Mouse (Mus musculus) embryonic facial prominence, embryonic 13.5 days (tissue): ENCODE data around the gene Mrpl2. TPM values are rescaled to one million over a fixed set of nuclear protein-coding genes. Genes with fewer than 3 reads are reported as not detected.

Source experiments
- ATAC-seq: fragments of 200-750 bp; cut with Nextera tagmentation; 2 replicates; pipeline ENCODE4 v1.8.0; 2017; ENCODE audit warnings: low read depth; ENCODE audit not compliant: insufficient number of reproducible peaks, insufficient read depth, low FRiP score, low TSS enrichment
- H3K27ac ChIP-seq: fragments of 300-500 bp; sonication (generic); 2 replicates; pipeline ENCODE4 v1.5.1; 2015; ENCODE audit warnings: moderate library complexity, mild to moderate bottlenecking, inconsistent platforms
- H3K27me3 ChIP-seq: fragments of 300-500 bp; sonication (generic); 2 replicates; pipeline ENCODE4 v1.6.1; 2015; ENCODE audit warnings: mild to moderate bottlenecking, inconsistent platforms
- H3K36me3 ChIP-seq: fragments of 300-500 bp; sonication (generic); 2 replicates; pipeline ENCODE4 v1.6.1; 2015; ENCODE audit warnings: mild to moderate bottlenecking, inconsistent platforms
- H3K4me1 ChIP-seq: fragments of 300-500 bp; sonication (generic); 2 replicates; pipeline ENCODE4 v1.6.1; 2015; ENCODE audit warnings: inconsistent platforms
- H3K4me2 ChIP-seq: fragments of 300-500 bp; sonication (generic); 2 replicates; pipeline ENCODE4 v1.6.1; 2015; ENCODE audit warnings: moderate library complexity, mild to moderate bottlenecking, inconsistent platforms
- H3K4me3 ChIP-seq: fragments of 300-500 bp; sonication (generic); 2 replicates; pipeline ENCODE4 v1.5.1; 2015; ENCODE audit warnings: mild to moderate bottlenecking, inconsistent platforms
- H3K9ac ChIP-seq: fragments of 300-500 bp; sonication (generic); 2 replicates; pipeline ENCODE4 v1.6.1; 2015; ENCODE audit warnings: mild to moderate bottlenecking, inconsistent platforms
- H3K9me3 ChIP-seq: fragments of 300-500 bp; sonication (generic); 2 replicates; pipeline ENCODE4 v1.6.1; 2016; ENCODE audit warnings: inconsistent platforms
- WGBS: fragments of 180-500 bp; shearing (Covaris S2); methylation state at CpG from one replicate; pipeline ENCODE4 v1.1.7; 2015; ENCODE audit warnings: mixed read lengths; 5-methylcytosine and 5-hydroxymethylcytosine counted together
- polyA plus RNA-seq: library from polyadenylated mRNA; unstranded; fragments of >200 nt; fragmentation: Nextera tagmentation; extraction: Ambion mirVana; gene quantifications from 2 replicates; pipeline ENCODE4 v1.2.1, GENCODE M21; 2015

Gene Mrpl2
- polyA plus RNA-seq, 1 experiment from 2014 or later, result 95.4 TPM

DNA sequence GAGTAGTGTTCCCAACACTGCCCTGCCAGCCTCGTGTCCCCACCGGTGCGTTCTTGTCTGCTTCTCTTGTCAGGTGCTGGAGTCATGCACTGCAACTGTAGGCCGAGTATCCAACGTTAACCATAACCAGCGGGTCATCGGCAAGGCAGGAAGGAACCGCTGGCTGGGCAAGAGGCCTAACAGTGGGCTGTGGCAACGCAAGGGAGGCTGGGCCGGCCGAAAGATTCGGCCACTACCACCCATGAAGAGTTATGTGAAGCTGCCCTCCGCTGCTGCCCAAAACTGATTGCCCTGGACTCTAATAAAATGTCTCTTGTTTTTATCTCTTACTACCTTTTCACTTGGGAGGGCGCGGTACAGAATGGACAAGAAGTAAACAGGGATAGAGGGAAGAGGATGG is 3.8 kb downstream of the Mrpl2 start:
- no peak for ATAC-seq
- Histone ChIP-seq H3K9ac (peak overlapping the region; percentile 95), H3K4me3 (peak overlapping the region; percentile 78), H3K4me1 (peaks cover 57% of the 10 kb centered on the region), H3K4me2 (peak overlapping the region; percentile 92), H3K27me3 (no peaks in the 10 kb centered on the region), H3K9me3 (no peaks in the 10 kb centered on the region), H3K36me3 (peaks cover 35% of the 10 kb centered on the region), H3K27ac (peak overlapping the region; percentile 96)
- WGBS, result 30% methylated on average over 15 of the region's 15 CpGs

- Histone ChIP-seq H3K27me3 (no peaks in the 10 kb centered on the region), H3K9me3 (no peaks in the 10 kb centered on the region), H3K27ac (peak within 1 kb of the TSS; percentile 96), H3K36me3 (peaks cover 39% of the 10 kb centered on the region), H3K4me2 (peak within 1 kb of the TSS; percentile 92), H3K4me3 (peak within 1 kb of the TSS; percentile 78), H3K4me1 (peaks cover 52% of the 10 kb centered on the region), H3K9ac (peak within 1 kb of the TSS; percentile 95)
- under 1% methylated on average over 53 of the region's 58 CpGs for WGBS
- ATAC-seq, result peak; percentile 92
Measured at GRCm38 (mm10) chr17:46650232-46651031, 4.4 kb downstream of the Mrpl2 start, which contains the start of gene Cul7. TSS of gene Cul7 (plus strand) at chr17:46650337.

- H3K9ac ChIP-seq, result peak overlapping the region; percentile 95
- no peaks in the 10 kb centered on the region for H3K9me3 ChIP-seq
- H3K27ac ChIP-seq, result peak overlapping the region; percentile 96
- no peaks in the 10 kb centered on the region for H3K27me3 ChIP-seq
- peaks cover 55% of the 10 kb centered on the region for H3K4me1 ChIP-seq
- H3K4me2 ChIP-seq, result peak overlapping the region; percentile 92
- no peak for ATAC-seq
- peak overlapping the region; percentile 78 for H3K4me3 ChIP-seq
- 80% methylated on average over 17 of the region's 17 CpGs for WGBS
- H3K36me3 ChIP-seq, result peaks cover 47% of the 10 kb centered on the region
Measured at GRCm38 (mm10) chr17:46651292-46651691, 5.3 kb downstream of the Mrpl2 start.

DNA sequence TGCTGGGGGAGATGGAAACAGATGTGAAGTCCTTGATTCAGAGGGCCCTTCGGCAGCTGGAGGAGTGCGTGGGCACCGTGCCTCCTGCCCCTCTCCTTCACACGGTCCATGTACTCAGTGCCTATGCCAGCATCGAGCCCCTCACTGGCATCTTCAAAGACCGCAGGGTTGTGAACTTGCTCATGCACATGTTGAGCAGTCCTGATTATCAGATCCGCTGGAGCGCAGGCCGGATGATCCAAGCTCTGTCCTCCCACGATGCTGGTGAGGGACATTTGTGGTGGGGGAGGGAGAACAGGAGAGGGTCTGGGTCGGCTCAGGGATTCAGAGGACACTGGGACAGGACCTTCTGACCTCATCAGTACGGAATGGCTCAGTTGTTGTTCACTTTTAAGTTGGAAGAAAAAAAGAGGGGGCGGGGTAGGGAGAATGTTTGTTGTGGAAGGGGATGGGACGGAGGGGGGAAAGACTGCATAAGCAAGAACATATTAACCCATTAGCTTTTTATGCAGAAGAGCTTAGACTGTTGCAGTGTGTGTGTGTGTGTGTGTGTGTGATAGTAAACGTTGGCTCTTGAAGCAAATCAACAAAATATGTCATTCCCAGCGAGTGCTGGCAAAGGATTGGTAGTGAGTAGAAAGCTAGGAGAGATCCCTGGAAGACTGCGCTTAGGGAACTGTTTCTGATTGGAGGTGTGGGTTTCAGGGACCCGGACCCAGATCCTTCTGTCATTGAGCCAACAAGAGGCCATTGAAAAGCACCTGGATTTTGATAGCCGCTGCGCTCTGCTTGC is 5.9 kb downstream of the Mrpl2 start:
- 67% methylated on average over 20 of the region's 20 CpGs for WGBS
- ATAC-seq, result no peak
- Histone ChIP-seq H3K9me3 (no peaks in the 10 kb centered on the region), H3K9ac (peak overlapping the region; percentile 95), H3K4me1 (peaks cover 50% of the 10 kb centered on the region), H3K27me3 (no peaks in the 10 kb centered on the region), H3K4me3 (peak overlapping the region; percentile 78), H3K4me2 (peak overlapping the region; percentile 92), H3K36me3 (peaks cover 54% of the 10 kb centered on the region), H3K27ac (peak overlapping the region; percentile 96; the same call in 1 of the 2 replicates)

- no peak overlapping the region for H3K27ac ChIP-seq
- H3K36me3 ChIP-seq, result peaks cover 87% of the 10 kb centered on the region
- no peak overlapping the region for H3K4me2 ChIP-seq
- H3K4me3 ChIP-seq, result no peak overlapping the region
- no peaks in the 10 kb centered on the region for H3K9me3 ChIP-seq
- no peak overlapping the region for H3K9ac ChIP-seq
- H3K27me3 ChIP-seq, result no peaks in the 10 kb centered on the region
- ATAC-seq, result no peak
- H3K4me1 ChIP-seq, result peaks cover 35% of the 10 kb centered on the region
- 85% methylated on average over 6 of the region's 6 CpGs for WGBS
Measured at GRCm38 (mm10) chr17:46656054-46656453, 10.0 kb downstream of the Mrpl2 start.

GRCm38 (mm10) chr17:46661351-46661750 is 15.3 kb downstream of the Mrpl2 start:
- no peaks in the 10 kb centered on the region for H3K4me1 ChIP-seq
- ATAC-seq, result no peak
- H3K9me3 ChIP-seq, result no peaks in the 10 kb centered on the region
- H3K9ac ChIP-seq, result no peak overlapping the region
- H3K4me2 ChIP-seq, result no peak overlapping the region
- no peak overlapping the region for H3K27ac ChIP-seq
- H3K4me3 ChIP-seq, result no peak overlapping the region
- peaks cover 93% of the 10 kb centered on the region for H3K36me3 ChIP-seq
- no peaks in the 10 kb centered on the region for H3K27me3 ChIP-seq
- WGBS, result 92% methylated on average over 9 of the region's 9 CpGs

- no peak overlapping the region for H3K4me2 ChIP-seq
- H3K4me1 ChIP-seq, result no peaks in the 10 kb centered on the region
- peak overlapping the region; percentile 21; the same call in 1 of the 2 replicates for H3K9ac ChIP-seq
- H3K36me3 ChIP-seq, result peaks cover 90% of the 10 kb centered on the region
- WGBS, result 94% methylated on average over 12 of the region's 12 CpGs
- H3K27ac ChIP-seq, result no peak overlapping the region
- no peaks in the 10 kb centered on the region for H3K9me3 ChIP-seq
- ATAC-seq, result no peak
- no peaks in the 10 kb centered on the region for H3K27me3 ChIP-seq
- no peak overlapping the region for H3K4me3 ChIP-seq
Measured at GRCm38 (mm10) chr17:46661981-46662380, 16.0 kb downstream of the Mrpl2 start.

- H3K4me1 ChIP-seq, result no peaks in the 10 kb centered on the region
Measured at GRCm38 (mm10) chr17:46662730-46663129, 16.7 kb downstream of the Mrpl2 start.

GRCm38 (mm10) chr17:46667712-46668111 is 21.7 kb downstream of the Mrpl2 start:
- Histone ChIP-seq H3K27me3 (no peaks in the 10 kb centered on the region), H3K9me3 (no peaks in the 10 kb centered on the region), H3K9ac (no peak overlapping the region), H3K27ac (no peak overlapping the region), H3K4me1 (peaks cover under 1% of the 10 kb centered on the region; the same call in 1 of the 2 replicates), H3K36me3 (peaks cover 76% of the 10 kb centered on the region), H3K4me3 (no peak overlapping the region), H3K4me2 (no peak overlapping the region)
- no peak for ATAC-seq
- 89% methylated on average over 16 of the region's 16 CpGs for WGBS

More at GRCm38 (mm10) chr17:46662730-46663129, 16.7 kb downstream of the Mrpl2 start:
- H3K9me3 ChIP-seq, result no peaks in the 10 kb centered on the region
- peaks cover 87% of the 10 kb centered on the region for H3K36me3 ChIP-seq
- no peak overlapping the region for H3K9ac ChIP-seq
- no peak overlapping the region for H3K27ac ChIP-seq
- no peak for ATAC-seq
- H3K4me3 ChIP-seq, result no peak overlapping the region
- 91% methylated on average over 5 of the region's 5 CpGs for WGBS
- H3K27me3 ChIP-seq, result no peaks in the 10 kb centered on the region
- H3K4me2 ChIP-seq, result no peak overlapping the region

GRCm38 (mm10) chr17:46669911-46670310 is 23.9 kb downstream of the Mrpl2 start:
- Histone ChIP-seq H3K36me3 (peaks cover 57% of the 10 kb centered on the region), H3K9me3 (no peaks in the 10 kb centered on the region), H3K4me3 (no peak overlapping the region), H3K4me2 (no peak overlapping the region), H3K9ac (no peak overlapping the region), H3K4me1 (peaks cover 15% of the 10 kb centered on the region), H3K27me3 (no peaks in the 10 kb centered on the region), H3K27ac (no peak overlapping the region)
- WGBS, result 98% methylated on average over 10 of the region's 10 CpGs
- ATAC-seq, result no peak

GRCm38 (mm10) chr17:46673850-46674529 is 28.0 kb downstream of the Mrpl2 start, which contains the start of gene Rrp36:
TSS of gene Rrp36 (minus strand) at chr17:46674352.
- H3K36me3 ChIP-seq, result peaks cover 67% of the 10 kb centered on the region
- no peaks in the 10 kb centered on the region for H3K27me3 ChIP-seq
- peak within 1 kb of the TSS; percentile 85 for H3K4me2 ChIP-seq
- peak within 1 kb of the TSS; percentile 83 for H3K9ac ChIP-seq
- peak within 1 kb of the TSS; percentile 84 for H3K4me3 ChIP-seq
- peak; percentile 91 for ATAC-seq
- no peaks in the 10 kb centered on the region for H3K9me3 ChIP-seq
- peaks cover 32% of the 10 kb centered on the region for H3K4me1 ChIP-seq
- H3K27ac ChIP-seq, result peak within 1 kb of the TSS; percentile 98
- WGBS, result under 1% methylated on average over 43 of the region's 43 CpGs
